Mouse (Mus musculus) testis, adult 2 months (tissue): ENCODE measurements around the gene Hip1r. TPM values are rescaled to one million over a fixed set of nuclear protein-coding genes. Genes with fewer than 3 reads are reported as not detected.

Experiments used
- H3K27ac ChIP-seq: fragments of 200-500 bp; 2 replicates; pipeline ENCODE4 v1.5.1; 2012; ENCODE audit warnings: low read depth, low read length; ENCODE audit not compliant: control insufficient read depth, insufficient read depth
- H3K27me3 ChIP-seq: fragments of 200-500 bp; 2 replicates; pipeline ENCODE4 v1.6.1; 2012; ENCODE audit warnings: mild to moderate bottlenecking, low read length, moderate library complexity; ENCODE audit not compliant: control insufficient read depth, insufficient read depth
- H3K36me3 ChIP-seq: fragments of 200-500 bp; 2 replicates; pipeline ENCODE4 v1.6.1; 2012; ENCODE audit warnings: mild to moderate bottlenecking, low read length; ENCODE audit not compliant: control insufficient read depth, insufficient read depth
- H3K4me1 ChIP-seq: fragments of 200-500 bp; 2 replicates; pipeline ENCODE4 v1.6.1; 2012; ENCODE audit warnings: low read length; ENCODE audit not compliant: control insufficient read depth, insufficient read depth
- H3K4me3 ChIP-seq: fragments of 200-500 bp; 2 replicates; pipeline ENCODE4 v1.5.1; 2012; ENCODE audit warnings: low read depth, mild to moderate bottlenecking, low read length, moderate library complexity, mixed read lengths; ENCODE audit not compliant: control insufficient read depth
- CTCF ChIP-seq: fragments of 200-500 bp; IDR thresholded peaks from 2 replicates; pipeline ENCODE4 v1.5.1; 2012; ENCODE audit warnings: low read depth, mild to moderate bottlenecking, inconsistent platforms, low read length, moderate library complexity; ENCODE audit not compliant: control insufficient read depth, insufficient read depth, insufficient replicate concordance
- POLR2A ChIP-seq: fragments of 200-500 bp; IDR thresholded peaks from 2 replicates; pipeline ENCODE4 v1.6.1; 2012; ENCODE audit warnings: low read depth, mild to moderate bottlenecking, inconsistent platforms, low read length, moderate library complexity; ENCODE audit not compliant: control insufficient read depth
- polyA plus RNA-seq: library from polyadenylated mRNA; depleted of rRNA; stranded (reverse); fragments of >200 nt; gene quantifications from 2 replicates; pipeline ENCODE4 v1.2.3, GENCODE M21; 2012

The Hip1r gene
- polyA plus RNA-seq, 1 experiment: 8.7 TPM

DNA sequence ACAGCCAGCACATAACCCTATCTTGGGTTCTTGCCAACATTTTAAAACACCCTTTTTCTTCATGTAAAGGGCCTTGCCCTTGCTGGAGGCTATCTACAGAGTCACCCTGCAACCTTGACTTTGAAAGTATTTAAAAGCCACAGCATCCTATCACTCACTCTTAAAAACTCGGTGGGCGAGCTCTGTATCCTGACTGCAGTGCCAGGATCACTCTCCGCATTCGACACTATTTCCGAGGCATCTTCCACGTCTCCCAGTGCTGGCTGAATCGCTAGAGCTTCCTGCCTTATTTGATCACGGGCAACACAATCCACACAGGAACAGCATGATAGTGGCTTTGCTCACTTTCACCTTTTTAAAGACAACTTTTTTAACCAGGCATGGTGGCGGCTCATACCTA lies 44.5 kb downstream of the Hip1r start:
- no peak overlapping the region for H3K27ac ChIP-seq
- H3K36me3 ChIP-seq: no peaks in the 10 kb centered on the region
- H3K27me3 ChIP-seq: no peaks in the 10 kb centered on the region
- peaks cover 11% of the 10 kb centered on the region for H3K4me1 ChIP-seq
- TF ChIP-seq CTCF (no peak), POLR2A (no peak)
- H3K4me3 ChIP-seq: no peak overlapping the region

DNA sequence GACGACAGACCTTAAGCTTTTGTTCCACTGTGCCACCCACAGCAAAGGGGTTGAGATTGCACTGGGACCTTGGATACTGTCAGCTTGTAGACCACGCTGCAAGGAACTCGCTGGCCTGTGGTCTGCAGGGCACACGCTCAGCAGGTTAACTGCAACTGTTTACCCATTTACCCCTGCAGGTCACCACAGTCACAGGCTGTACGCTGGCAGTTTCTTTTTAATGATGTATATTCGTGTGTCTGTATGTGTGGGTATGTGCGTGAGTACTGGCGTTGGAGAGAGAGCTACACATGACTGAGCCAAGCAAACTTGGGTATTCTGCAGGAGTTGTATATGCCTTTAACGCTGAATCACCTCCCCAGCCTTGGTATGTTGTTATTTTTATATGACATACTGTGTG lies 45.2 kb downstream of the Hip1r start:
- H3K36me3 ChIP-seq: no peaks in the 10 kb centered on the region
- peaks cover 11% of the 10 kb centered on the region for H3K4me1 ChIP-seq
- no peak overlapping the region for H3K27ac ChIP-seq
- H3K27me3 ChIP-seq: no peaks in the 10 kb centered on the region
- no peak for TF ChIP-seq POLR2A
- TF ChIP-seq CTCF: no peak
- H3K4me3 ChIP-seq: no peak overlapping the region

DNA sequence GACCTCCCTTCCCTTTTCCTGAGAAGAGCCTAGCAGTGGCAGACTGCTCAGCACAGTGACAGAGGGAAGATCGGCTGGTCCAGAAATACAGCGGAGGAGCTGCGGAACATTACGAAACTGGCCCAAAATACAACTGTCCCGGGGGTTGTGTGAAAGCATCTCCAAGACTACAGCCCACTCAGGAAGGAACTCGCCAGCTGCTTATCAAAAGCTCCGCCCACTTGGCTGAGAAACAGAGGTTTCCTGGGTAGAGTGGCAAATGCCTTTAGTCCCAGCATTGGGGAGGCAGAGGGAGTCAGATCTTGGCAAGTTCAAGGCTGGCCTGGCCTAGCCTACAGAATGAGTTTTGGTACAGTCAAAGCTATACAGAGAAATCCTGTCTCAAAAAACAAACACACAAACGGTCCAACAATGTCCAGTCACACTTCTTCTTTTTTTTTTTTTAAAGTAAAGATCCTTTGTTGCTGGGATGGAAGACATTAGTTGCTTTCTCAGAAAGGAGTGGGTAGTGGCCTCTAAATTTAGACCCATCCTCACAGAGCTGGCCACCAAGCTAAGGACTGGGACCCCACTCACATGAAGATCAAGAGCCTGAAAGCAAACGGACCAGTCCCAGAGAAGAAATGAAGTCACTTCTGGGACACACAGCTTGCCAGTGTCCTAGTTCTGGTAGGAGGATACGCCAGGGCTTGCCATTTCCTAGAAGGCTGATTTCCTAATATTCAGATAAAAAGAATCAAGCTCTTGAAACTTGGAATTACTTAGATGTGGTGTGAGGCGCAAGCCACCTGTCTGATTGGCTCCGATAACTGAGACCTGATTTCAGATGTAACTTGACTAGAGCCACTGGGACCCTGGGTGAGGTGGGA lies 46.2 kb downstream of the Hip1r start:
- TF ChIP-seq CTCF (no peak), POLR2A (no peak)
- H3K4me1 ChIP-seq: peaks cover 9% of the 10 kb centered on the region
- peak overlapping the region; percentile 37 for H3K27ac ChIP-seq

DNA sequence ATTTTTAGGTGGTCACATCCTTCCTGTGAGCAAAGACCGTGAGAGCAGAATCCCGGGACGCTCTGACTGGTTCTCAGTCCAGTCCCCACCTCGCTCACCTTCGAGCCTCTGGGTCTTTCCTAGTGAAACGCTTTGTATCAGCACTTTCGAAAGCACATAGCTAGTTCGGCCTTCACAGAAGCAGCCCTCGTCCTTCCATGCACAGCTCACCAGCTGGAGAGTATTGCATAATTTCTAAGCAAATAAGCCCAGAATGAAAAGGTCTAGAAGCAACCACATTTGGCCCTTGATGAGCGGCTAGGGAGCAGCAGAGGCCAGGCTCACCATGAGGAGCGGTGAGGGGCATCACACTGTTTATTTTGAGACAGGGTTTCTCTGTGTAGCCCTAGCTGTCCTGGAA lies 47.7 kb downstream of the Hip1r start:
- no peaks in the 10 kb centered on the region for H3K27me3 ChIP-seq
- no peak overlapping the region for H3K27ac ChIP-seq
- H3K36me3 ChIP-seq: no peaks in the 10 kb centered on the region
- H3K4me1 ChIP-seq: peaks cover 6% of the 10 kb centered on the region
- TF ChIP-seq POLR2A (no peak), CTCF (no peak)
- no peak overlapping the region for H3K4me3 ChIP-seq

More for the DNA sequence above, 46.2 kb downstream of the Hip1r start:
- no peaks in the 10 kb centered on the region for H3K27me3 ChIP-seq
- no peak overlapping the region for H3K4me3 ChIP-seq
- H3K36me3 ChIP-seq: no peaks in the 10 kb centered on the region

DNA sequence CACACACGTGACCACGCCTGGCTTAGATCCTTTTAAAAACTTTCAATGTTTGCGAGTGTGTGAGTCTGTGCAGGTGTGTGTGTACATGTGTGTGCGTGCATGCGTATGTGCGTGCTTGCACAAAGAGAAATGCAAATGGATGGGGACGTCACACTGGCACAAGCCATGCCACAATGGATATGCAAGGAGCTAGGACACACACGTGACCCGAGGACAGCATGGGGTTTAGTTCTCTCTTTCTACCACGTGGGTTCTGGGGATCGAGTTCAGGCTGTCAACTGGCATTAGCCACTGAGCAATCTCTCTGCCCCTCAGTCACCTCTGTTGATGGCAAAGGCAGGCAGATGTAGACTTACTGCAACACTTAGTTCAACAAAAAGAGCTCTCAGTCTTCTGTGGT lies 48.3 kb downstream of the Hip1r start:
- H3K36me3 ChIP-seq: no peaks in the 10 kb centered on the region

DNA sequence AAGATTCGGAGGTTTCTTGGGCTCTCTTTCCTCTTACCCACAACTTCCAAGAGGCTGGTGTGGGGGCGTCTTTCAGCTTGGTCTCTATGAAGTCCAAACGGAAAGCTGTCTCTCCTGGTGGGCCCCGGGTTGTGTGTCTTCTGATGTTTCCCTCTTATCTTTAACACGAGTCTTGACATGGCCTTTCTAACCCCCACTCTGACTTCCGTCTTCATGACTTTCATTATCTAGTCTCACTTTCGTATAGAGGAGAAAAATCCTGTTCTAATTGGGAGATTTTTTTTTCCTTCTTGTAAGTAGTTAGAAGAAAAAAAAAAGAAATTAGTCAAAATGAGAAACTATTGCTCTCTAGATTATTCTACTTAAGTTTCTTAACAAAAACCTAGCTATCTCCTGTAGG lies 48.9 kb downstream of the Hip1r start:
- Histone ChIP-seq H3K27ac (no peak overlapping the region), H3K36me3 (no peaks in the 10 kb centered on the region), H3K4me1 (peaks cover 6% of the 10 kb centered on the region), H3K27me3 (no peaks in the 10 kb centered on the region), H3K4me3 (no peak overlapping the region)
- TF ChIP-seq POLR2A (no peak), CTCF (no peak)

More for the DNA sequence above, 48.3 kb downstream of the Hip1r start:
- TF ChIP-seq POLR2A: no peak
- TF ChIP-seq CTCF: no peak
- Histone ChIP-seq H3K27me3 (no peaks in the 10 kb centered on the region), H3K4me1 (peaks cover 6% of the 10 kb centered on the region), H3K4me3 (no peak overlapping the region), H3K27ac (peak overlapping the region; percentile 18; the same call in 1 of the 2 replicates)

GRCm38 (mm10) chr5:124024677-124025076 lies 51.2 kb downstream of the Hip1r start:
- H3K36me3 ChIP-seq: no peaks in the 10 kb centered on the region
- no peaks in the 10 kb centered on the region for H3K27me3 ChIP-seq
- H3K4me1 ChIP-seq: peaks cover 2% of the 10 kb centered on the region
- TF ChIP-seq POLR2A (no peak), CTCF (no peak)
- no peak overlapping the region for H3K4me3 ChIP-seq
- no peak overlapping the region; the same call in 1 of the 2 replicates for H3K27ac ChIP-seq

DNA sequence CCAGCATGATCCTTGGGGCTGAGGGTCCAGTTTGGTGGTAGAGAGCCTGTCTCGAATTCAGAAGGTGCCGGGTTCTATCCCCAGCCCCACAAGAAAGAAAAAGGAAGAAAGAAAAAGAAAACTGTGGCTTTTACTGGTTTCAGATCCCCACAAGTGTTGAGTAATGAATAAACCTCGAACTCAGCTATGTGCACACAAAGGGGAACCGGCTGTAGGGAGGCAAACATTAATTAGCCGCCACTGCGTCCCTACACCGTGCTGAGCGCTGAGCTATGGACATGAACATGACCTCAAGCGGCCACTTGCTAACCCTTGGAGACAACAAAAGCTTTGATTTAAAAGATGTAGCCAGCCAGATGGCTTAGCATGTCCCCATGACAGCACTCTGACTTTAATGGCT lies 51.7 kb downstream of the Hip1r start:
- Histone ChIP-seq H3K27ac (no peak overlapping the region), H3K36me3 (no peaks in the 10 kb centered on the region), H3K4me3 (no peak overlapping the region), H3K4me1 (peaks cover 2% of the 10 kb centered on the region), H3K27me3 (no peaks in the 10 kb centered on the region)
- TF ChIP-seq CTCF (no peak), POLR2A (no peak)
